Mouse (Mus musculus) right cerebral cortex, adult 18-20 months (tissue): ENCODE measurements around the gene Ampd3.

Source experiments
- DNase-seq: peaks from one replicate; pipeline ENCODE4 v3.0.0; 2022; ENCODE audit warnings: mixed read lengths

Ampd3 gene

DNA sequence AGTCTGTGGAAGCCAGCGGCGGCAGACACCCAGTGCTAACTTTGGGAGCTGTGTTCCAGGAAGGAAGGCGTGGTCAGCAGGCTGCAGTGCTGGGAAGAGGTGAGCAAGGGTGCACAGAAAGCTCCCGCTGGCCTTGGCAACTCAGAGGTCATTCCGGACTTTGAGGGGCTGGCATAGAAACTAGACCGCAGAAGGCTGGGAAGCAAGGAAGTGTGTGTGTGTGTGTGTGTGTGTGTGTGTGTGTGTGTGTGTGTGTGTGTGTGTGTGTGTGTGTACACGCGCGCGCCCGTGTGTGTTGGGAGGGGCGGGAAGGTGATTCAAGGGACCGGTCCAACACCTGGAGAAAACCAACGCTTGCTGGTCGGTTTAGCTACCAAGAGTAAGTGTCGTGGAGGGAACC lies at the start of gene Ampd3:
Ampd3 (plus strand) TSS at position 206 of the 400 bp plus-strand sequence.
- no peak for DNase-seq

DNA sequence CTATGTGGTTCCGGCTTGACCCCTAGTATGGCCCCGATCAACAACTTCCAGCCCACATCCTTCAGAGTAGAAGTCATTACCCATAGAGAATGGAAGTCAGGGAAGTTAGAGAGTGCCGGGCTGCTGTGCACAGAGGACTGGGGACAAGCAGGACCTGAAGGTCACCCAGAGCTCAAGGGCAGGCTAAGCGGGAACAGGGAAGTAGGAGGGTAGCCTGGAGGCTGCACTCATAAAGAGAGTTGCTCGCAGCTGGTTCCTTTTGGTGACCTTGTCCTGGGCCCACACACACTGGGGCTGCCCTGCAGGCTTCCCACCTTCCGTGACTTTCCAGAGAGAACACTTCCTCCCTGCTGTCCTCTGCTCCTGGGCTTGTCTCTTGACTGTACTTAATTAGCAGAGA lies 49.5 kb upstream of the Ampd3 start:
- no peak for DNase-seq

DNA sequence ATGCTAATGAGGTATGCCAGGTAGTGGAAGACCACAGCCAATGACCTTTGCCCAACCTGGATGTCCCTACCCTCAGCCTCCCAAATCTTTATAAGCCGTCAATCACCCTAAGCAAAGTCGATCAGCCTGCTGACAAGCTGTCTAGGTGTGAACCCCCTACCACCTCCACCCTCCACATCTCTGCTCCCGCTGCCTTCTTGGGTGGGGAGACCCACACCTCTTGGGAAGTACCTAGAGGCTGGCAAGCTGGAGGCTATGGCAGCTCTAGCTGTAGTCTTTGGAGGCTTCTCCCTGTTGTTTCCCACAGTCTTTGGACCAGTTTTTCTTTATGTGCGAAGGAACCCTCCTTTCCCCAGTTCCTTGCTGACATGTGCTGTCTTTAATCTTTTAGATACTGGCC lies 48.1 kb upstream of the Ampd3 start:
- no peak for DNase-seq

DNA sequence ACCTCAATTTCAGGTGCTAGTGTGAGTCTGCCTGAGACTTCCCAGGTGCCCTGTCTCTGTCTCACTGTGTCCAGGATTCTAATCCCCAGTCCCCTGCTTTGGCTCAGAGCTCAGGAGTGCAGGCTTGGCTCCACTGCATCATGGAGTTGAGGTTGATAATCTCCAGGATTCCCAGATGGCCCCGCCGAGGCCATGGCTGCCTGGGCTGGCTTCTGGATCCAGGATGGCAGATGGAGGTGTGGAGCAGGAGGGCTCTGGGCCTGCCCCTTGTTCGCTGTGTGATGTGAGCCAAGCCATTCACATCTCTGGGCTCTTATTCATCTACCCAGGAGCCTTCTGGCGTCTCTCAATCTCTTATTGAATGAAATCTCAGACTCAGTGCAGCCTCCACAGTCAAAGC lies 45.8 kb upstream of the Ampd3 start:
- no peak for DNase-seq

DNA sequence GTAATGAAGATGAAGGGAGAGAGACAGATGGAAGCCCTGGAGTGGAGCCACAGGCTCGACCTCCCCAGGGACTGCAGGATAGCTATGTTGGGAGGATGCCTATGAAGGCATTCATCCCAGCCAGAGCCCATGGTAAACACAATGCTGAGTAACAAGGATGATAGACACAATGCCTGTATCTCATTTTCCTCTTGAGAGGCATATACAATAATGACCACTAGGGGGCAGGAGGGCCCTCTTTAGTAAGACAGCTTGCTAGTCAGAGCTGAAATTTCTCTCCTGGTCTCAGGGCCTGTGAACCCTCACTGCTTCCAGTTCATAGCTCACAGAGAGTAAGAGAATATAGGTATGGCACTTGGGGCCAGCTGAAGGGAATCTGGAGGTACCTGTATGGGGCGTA lies 41.0 kb upstream of the Ampd3 start:
- DNase-seq, result peak; percentile 46

DNA sequence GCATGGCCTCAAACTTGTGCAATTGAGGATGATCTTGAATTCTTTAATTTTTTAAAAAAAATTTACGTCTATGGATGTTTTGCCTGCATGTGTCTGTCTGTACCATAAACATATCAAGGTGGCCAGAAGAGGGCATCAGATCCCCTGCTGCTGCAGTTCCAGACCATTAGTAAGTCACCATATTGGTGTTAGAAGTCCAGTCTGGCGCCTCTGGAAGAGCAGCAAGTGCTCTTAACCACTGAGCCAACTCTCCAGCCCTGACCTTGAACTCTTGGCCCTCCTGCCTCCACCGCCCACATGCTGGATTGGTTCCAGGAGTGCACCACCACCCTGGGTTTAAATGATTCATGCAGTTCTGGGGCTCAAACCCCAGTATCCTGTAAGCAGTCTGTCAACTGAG lies 39.1 kb upstream of the Ampd3 start:
- DNase-seq, result no peak

DNA sequence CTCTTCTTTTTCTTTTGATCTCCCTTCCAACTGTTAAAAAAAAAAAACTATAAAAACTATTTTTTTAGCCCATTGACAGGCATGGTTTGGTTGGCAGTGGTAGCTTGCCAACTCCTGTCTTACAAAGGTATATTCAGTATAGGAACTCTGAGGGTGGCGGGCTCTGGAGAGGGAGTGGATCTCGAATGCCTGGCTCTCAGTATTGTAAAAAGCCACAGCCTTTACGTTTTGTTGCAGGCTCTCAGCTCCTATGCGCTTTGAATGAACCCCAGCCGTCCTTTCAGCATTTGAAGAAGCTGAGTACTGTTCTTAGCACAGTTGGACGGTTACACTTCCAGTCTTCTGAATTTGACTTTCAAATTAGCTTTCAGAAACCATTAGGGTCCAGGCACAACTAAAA lies 38.7 kb upstream of the Ampd3 start:
- no peak for DNase-seq

DNA sequence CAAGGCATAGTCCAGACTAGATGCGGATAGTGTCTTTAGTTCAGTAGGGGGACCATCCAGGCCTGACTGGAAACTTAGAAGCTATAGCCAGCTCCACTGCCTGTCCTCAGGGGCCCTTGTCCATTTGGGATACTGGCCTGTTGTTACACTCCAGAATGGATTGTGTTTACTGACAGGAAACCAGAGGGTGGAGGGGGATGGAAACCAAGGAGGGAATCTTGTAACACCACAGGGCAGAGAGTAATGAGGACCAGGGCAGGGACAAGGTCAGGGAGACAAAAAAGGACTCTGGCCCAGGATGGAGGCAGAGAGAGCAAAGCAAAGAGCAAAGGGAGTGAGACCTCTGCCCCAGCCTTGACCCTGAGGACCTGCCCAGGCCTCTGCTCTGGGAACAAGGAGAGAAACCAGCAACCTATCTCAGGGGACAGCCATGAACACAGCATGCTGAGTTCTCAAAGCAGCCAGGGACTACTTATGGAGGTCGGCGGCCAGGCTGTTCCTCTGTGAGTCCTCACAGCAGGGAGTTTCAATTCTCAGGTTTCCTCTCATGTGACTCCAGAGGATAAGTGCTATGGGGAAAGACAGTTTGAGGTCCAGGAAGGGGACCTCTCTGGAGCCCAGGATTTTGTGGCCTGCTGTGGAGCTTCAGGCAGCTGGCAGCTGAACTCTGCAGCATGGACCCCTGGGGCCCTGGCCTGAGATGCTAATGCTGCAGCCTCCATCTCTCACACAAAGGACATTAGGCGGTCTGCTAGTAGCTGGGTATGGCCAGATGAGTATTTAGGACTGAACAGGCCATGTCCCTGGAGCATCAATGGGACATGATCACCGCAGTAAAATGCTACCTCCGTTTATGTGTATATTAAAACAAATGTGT lies 36.7 kb upstream of the Ampd3 start:
- DNase-seq, result no peak

DNA sequence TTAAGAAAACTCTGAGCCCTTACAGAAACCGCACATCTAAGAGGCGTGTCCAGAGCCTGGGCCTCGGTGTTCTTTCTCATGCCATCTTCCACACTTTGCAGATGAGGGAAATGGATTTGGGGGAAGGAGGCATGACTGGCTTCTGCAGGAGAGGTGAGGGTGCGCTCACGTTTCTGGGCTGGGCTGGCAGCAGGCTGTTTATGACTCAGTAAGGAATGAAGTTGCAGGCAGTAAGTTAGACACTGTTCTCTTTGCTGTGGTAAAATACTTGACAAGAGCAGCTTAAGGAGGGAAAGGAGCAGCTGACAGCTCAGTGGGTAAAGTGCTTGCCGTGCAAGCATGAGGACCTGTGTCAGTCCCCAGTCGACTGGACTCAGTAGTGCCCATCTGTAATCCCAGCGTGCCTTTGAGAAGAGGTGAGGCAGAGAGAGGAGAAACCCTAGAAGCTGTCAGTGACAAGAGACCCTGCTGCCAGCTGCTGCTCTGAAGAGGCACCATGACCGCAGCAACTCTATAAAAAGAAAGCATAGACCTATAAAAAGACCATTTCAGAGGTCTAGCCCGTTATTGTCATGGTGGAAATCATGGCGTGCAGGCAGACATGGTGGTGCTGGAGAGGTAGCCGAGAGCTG lies 35.9 kb upstream of the Ampd3 start:
- DNase-seq, result no peak

DNA sequence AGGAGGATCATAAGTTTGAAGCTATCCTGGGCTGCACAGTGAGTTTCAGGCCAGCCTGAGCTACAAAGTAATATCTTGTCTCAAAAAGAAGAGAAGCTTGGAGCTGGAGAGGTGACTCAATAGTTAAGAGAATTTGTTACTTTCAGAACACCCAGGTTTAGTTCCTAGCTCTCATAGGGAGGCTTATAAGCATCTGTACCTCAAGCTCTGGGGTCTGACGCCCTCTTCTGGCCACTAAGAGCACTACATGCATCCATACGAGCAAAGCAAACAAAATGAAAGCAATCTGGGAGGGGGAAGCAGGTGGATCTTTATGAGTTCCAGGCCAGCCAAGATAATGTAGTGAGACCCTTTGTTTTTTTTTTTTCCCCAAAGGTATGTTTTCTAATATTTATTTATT lies 31.1 kb upstream of the Ampd3 start:
- no peak for DNase-seq

DNA sequence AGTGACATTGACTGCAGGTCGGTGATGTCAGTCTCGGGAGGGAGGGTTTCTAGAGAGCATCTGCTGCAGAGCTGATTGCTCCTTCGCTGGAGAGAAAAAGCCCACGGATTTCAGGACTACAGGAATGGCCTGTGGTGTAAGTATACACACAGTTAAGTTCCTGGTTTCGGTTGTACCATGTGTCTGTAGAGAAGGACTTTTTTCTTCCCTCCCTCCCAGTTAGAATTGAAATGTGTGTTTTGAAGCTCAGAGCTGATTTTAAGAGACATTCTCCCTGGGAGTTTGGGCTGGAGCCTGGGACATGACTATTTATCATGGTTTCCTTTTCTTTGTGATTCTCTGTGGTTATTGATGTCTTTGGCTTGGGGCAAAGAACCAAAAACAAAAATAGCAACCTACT lies 28.2 kb upstream of the Ampd3 start:
- DNase-seq, result no peak

DNA sequence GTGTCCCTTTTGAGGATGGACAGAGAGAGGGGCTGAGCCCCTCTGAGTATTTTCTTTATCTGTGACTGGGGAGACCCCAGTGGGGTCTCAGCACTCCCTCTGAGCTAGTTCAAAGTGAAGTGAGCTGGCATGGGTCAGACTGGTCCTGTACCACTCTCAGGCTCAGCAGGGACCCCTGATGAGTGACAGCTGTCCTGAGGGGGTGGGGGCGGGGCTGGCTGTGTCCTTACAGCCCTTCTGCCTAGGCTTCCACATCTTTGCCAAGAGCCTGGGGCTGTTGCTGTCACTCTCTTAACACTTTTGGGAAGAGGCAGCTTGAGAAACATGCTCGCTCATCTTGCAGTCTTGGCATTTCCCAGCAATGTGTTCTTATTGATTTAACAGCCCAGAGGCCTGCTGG lies 27.8 kb upstream of the Ampd3 start:
- no peak for DNase-seq

DNA sequence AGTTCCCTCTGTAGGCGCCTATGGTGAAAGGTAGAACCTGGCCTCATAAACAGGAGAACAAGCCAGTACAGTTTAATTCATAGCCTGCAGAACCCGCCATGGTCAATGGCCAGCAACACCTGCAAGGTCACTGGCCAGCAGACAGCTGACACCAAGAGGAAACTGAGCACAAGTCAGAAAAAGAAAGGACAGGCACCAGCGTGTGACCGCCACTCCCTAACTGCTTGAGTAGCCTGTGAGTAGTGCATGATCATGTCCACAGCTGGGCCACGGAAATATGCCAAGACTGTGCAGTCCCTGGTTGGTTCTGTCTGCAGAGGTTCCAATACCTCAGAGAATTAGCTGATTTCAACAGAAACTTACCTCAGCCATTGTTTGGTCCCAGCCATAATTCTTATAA lies 26.0 kb upstream of the Ampd3 start:
- DNase-seq, result no peak

DNA sequence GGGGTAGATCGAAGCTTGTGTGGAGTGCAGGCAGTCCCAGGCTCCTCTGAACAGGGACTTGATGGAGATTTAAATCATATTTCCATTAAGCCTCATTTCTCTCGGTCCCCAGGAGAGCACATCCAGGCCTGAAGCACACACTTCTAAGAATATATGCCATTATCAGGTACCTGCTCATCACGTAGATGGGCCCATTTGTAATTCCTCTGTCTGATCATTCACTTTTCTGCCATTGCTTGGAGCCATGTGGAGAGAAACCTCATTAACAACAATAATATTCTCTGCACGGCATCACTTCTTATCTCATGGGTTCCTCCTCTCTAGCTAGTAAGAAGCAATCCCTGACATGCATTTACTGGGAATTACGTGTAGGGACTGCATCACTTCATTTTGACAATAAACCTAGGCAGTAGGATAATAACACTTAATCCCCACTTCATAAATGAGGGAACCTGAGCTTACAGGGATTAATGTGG lies 21.9 kb upstream of the Ampd3 start:
- DNase-seq, result no peak

DNA sequence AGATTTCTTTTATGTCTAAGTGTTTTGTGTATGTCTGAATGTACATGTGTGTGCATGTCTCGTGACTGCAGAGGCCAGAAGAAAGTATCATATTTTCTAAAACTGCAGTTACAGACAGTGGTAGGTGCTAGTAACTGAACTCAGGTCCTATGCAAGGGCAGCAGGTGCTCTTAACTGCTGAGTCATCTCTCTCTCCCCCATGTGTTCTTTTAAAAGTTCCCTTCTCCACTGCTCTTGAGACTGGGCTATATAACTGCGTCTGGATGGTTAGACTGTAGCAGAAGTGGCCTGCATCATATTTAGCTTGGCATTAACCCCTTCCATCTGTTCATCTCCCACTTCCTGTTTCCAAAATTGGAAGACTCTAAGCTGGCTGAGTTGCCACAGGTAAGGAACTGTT lies 21.2 kb upstream of the Ampd3 start:
- no peak for DNase-seq

DNA sequence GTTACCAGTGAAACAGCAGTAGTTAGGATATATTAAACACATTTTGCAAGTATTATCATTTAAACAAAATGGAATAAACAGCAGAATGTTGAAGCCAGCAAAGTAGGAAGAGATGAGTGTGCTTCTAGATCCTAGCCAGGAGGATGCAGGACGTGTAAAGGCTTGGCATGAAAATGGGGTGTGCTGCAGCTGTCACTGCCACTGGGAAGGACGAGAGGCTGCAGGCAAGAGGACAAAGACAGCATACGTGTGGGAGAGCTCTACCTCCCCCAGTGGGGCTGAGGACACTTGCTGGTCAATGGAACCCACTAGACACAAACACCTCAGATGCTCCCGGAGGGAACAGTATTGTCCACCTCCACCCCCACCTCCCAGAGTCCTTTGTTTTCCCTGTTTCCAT lies 17.2 kb upstream of the Ampd3 start:
- DNase-seq, result no peak

DNA sequence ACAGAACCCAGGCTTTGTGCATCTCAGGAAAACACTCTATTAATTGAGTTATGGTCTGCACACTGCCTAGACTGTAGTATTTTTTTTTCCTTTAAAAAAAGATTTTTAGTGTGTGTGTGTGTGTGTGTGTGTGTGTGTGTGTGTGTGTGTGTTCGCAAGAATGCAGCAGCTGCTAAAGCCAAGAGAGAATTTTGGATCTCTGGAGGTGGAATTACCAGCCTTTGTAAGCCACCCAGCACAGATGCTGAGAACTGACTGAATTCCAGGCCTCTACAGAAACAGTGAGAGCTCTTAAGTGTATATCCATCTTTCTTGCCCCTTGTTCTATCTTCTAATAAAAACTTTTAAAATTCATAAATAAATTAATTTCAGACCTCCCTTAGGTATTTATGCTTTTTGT lies 16.4 kb upstream of the Ampd3 start:
- no peak for DNase-seq

DNA sequence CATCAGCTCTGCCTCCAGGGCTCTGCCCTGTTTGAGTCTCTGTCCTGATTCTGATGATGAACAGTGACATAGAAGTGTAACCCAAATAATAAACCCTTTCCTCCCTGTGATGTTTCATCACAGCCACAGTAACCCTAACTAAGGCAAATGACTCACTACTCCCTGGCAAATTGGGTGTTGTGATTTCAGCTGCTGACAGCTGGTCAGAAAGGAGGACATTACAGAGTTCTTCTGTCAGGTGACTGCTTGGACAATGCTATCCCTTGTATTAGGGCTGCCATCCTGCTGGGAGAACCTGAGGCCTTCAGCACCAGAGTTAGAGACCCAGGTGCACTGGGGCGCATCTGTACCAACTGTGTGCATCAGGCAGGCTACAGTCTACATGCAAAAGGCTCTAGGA lies 14.7 kb upstream of the Ampd3 start:
- no peak for DNase-seq

DNA sequence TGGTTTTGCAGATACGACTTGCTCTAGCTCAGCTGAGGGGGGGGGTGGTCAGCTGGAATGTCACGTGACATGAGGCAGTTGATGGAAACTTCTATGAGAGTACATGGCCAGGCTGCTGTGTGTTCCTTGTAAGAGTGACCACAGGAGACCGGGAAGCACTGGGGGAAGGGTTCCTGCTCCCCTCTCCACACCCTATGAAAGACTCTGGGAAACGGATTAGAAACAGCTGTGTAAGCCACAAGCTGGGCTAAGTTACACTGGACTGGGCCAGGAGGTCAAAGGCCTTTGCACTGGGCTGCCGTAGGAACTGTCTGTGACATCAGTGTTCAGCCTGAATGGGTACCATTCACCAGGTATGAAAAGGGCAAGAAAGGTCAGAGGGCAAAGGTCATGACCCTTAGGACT lies 14.1 kb upstream of the Ampd3 start:
- DNase-seq, result no peak

DNA sequence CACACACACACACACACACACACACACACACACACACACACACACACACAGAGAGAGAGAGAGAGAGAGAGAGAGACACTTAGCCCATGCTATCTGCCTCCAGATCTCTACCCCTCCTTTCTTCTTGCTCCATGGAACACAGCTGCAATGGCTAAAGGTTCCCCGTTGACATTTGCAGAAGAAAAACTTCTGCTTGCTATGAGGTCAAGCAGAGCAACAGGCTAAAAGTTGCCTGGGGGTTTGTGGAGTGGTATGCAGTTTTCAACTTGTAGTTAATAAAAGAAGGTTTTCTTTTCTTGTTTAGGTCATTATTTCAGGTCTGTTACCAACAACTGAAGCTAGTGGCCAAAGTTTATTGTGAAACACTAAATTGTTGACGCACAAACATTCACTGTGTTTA lies 11.6 kb upstream of the Ampd3 start:
- no peak for DNase-seq

DNA sequence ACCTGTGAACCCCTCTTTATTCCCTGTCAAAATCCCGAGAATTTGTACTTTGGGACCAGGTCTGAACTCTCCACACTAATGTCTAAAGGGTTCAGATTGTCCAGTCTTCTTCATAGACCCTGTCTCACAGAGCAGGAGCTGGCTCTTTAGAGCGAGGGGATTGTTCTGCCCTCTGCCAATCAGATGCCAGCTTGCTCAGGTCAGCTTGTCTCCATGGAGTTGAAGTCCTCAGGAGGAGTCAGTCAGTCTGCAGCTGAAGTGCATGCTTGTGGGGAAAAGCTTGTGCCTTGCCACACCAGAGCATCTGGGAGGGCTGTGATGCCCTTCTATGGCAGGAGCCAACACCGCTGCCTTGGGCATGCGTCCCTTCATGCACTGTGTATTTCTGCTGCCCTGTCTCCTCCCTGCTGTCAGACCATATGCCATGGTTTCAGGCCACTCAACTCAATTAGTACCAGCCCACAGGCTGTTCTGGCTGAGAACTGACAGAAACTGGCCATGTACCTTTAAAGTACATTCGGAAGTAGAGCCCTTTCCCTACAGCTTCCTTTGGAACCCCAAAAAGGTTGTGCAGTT lies 5.3 kb upstream of the Ampd3 start:
- DNase-seq, result no peak

DNA sequence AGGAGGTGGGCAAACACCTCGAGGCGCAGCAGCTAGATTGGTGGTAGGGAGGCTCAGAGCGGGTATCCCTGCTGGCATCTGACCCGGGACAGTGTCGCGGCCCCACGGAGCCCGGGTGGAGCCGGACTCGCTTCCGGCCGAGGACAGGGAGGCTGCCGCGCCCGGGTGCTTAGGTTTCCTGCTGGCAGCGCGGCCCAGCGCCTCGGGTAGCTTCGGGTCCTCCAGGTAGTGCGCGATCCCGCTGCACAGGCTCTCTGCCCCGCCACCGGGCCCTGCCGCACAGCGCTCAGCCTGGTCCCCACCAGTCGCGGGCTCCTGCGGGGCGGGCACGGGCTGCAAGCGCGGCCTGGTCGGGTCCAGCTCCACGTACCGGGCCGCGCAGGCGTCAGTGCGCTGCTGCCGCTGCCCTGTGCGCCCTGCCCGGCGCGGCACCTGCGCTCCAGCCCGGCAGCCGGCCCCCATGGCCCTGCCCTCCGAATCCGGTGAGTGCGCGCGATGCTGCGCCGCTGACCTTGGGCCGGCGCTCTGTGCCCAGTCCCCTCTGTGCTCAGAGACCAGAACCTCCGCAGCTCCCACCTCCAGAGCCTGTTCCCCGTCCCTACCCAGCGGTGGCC lies 552 bp downstream of the Ampd3 start:
- DNase-seq, result peak; percentile 50

DNA sequence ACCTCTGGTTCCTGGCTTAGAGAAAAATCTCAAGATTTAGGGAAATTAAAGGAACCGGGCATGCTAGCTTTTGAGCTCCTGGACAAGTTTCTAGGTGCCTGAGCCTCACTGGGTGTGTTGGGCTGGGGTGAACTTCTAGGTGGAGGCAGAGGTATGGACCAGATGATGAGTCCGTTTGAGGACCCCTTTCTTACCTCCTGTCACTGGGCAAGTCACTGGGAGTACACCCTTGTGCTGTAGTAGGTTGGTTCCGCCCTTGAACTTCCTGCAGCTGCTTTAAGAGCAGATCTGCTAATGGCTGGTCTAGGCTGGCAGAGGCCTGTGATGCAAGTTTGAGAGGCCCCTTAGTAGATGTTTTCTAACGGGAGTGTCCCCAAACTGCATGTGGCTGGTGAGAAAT lies 1.1 kb downstream of the Ampd3 start:
- no peak for DNase-seq

DNA sequence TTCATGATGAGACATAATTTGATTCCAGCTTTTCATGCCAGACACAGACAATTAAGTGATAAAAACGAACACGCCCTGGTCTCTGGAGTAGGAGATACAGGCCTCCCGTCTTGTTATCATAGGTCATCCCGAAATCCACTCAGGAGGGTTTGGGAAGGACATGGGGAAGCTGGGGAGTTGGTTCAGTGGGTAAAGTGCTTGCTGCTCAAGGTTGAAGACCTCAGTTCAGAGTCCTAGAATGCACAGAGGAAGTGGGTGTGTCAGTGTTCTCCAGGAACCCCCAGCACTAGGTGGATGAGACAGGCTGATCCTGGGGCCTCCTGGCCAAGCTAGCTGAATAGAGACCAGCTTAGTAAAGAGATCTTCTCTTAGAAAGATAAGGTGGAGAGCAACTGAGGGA lies 2.9 kb downstream of the Ampd3 start:
- no peak for DNase-seq
